Mouse (Mus musculus) frontal cortex, postnatal 25 days (tissue): Measurements from ENCODE around the gene Gabarapl2.
A peak's percentile ranks its signal among the peaks of the same experiment; 100 is the strongest.

Experiments
- DNase-seq, 2 experiments: peaks; one replicate each; pipeline ENCODE4 v3.0.0; 2022; ENCODE audit warnings: low spot score in 2 of 2

The Gabarapl2 gene

GRCm38 (mm10) chr8:111967246-111967870 is 26.9 kb downstream of the Gabarapl2 start:
- no peak for DNase-seq

GRCm38 (mm10) chr8:111968541-111968940 is 28.0 kb downstream of the Gabarapl2 start:
- DNase-seq: no peak

DNA sequence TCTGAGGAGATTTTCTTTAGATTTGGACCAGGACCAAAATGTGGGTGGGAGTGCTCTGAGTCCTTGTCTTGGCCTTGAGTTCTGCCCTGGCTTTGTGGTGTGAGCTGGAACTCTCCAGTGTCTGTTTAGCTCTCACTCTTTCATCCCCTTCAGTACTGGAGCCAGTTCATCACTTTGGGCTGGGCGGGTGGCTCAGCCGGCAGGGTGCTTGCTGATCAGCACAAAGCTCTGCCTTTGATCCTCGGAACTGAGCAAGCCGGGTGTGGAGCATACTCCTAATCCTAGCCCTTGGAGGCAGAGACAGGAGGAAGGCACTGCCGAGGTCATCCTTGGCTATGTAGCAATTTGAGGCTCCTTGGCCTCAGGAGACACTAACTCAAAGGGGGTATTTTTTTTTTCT is 28.5 kb downstream of the Gabarapl2 start:
- DNase-seq: no peak

- DNase-seq: no peak
Measured at GRCm38 (mm10) chr8:111974138-111974537, 33.6 kb downstream of the Gabarapl2 start.

DNA sequence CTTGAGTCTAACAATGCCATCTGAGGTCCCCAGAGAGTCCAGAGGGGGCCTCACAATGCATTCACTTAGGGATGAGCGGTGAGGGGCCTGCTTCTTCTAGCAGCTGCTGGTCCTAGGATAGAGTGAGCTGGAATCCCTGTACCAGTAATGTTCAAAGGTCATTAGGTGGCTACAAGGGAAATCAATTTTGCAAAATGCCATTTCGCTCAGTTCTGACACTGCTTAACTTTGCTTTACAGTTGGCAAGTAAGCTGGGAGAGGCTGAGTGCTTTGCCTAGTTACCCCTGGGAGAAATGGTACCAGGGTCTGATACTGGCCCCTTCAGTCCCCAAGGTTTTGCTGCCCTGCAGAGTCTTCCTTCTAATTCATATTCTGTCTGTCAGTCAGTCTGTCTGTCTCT is 35.2 kb downstream of the Gabarapl2 start:
- DNase-seq: no peak

DNA sequence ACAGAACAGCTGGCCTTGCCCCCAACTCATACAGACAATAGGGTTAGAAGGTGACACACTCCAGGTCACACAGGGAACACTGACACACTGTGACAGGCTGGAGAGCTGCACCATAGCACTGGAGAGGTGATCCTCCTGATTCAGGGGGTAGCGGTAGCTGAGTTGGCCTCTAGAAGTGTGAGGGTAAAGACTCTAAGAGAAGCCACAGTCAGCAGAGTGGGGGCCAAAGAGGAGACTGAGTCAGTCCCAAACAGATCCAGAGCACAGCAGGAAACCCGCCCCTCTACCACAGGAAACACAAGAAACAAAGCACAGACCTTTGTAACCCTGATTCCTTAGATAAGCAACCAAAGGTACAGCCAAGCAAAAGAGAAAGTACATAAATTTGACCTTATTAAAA is 35.8 kb downstream of the Gabarapl2 start:
- DNase-seq: no peak

DNA sequence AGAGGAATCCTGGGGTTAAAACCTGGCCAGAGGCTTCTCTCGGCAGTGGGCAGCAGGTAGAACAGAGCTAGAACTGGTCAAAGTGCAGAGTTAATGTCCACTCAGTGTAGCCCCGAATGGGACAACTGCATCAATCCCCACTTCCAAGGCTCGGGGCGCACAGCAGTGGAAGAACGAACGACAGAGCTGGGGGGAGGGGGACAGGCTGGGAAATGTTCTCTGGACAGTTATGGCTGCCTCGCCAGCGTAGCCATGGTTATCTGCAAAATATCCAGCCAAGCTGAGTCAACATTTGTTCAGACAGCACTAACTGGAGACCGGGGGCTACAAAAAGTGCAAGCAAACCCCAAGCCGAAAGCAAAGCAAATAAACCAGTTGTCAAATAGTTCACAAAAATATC is 37.6 kb downstream of the Gabarapl2 start:
- DNase-seq: no peak

- no peak for DNase-seq
Measured at GRCm38 (mm10) chr8:111982116-111982515, 41.6 kb downstream of the Gabarapl2 start.

GRCm38 (mm10) chr8:111984511-111984910 is 44.0 kb downstream of the Gabarapl2 start:
- DNase-seq: no peak

- DNase-seq: peak; percentile 66 to 67
Measured at GRCm38 (mm10) chr8:111989911-111990310, 49.4 kb downstream of the Gabarapl2 start.

DNA sequence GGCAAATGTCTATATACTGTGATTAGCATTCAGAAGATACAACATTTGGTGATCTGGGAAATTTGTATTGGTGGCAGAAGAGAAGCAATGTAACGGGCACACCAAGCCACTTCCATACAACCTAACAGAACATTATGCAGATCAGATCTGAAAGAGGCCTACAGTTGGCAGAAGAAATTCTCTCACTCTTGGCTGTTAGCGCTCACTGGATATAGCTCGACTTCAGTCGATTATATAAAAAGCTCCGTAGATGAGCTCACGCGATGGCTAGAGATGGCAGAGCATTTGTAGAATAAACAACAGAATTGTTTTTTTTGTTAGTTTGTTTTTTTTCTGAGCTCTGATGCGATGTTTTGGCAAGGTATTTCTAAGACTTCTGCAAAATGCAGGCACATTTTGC is 50.8 kb downstream of the Gabarapl2 start:
- DNase-seq: no peak

GRCm38 (mm10) chr8:111992013-111992702 is 51.7 kb downstream of the Gabarapl2 start, which contains the start of gene Adat1:
Adat1 (minus strand) TSS chr8:111992302.
- DNase-seq: peak; percentile 59 to 78

DNA sequence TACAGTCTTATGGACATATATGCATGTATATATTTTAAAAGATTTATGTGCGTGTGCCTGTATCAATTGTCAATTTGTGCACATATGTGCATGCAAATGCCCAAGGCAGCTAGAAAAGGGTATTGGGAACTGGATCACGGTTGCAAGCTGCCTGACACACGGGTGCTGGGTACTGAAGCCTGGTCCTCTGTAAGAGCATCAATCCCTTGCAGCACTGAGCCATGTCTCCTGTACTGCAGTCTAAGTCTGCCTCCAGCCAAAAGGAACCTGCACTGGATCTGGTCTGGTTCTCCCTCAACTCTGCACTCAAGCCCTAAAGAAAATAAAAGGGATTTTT is 52.2 kb downstream of the Gabarapl2 start:
- no peak for DNase-seq
